Mouse (Mus musculus) erythroblast, embryonic 14.5 days (primary cell): ENCODE measurements around the gene Sv2a.

ENCODE experiments used
- GATA1 ChIP-seq: IDR thresholded peaks from 2 replicates; pipeline ENCODE4 v1.6.1; 2012; ENCODE audit warnings: low read length, inconsistent platforms, mixed read lengths
- TAL1 ChIP-seq: IDR thresholded peaks from 3 replicates; pipeline ENCODE4 v1.6.1; 2012; ENCODE audit warnings: low read length, inconsistent platforms, mixed read lengths

GRCm38 (mm10) chr3:96171583-96172196 lies 9.3 kb upstream of the Sv2a start:
- TF ChIP-seq TAL1, result no peak
- TF ChIP-seq GATA1, result no peak
